Mouse (Mus musculus): ENCODE results near the gene Ttc39b. TPM values are rescaled to one million over a fixed set of nuclear protein-coding genes. Genes with fewer than 3 reads are reported as not detected.

Gene Ttc39b
- polyA plus RNA-seq (2014; fragmentation: Nextera tagmentation; extraction: Ambion mirVana) = 2.3 and 2.9 TPM in 2 replicates

DNA sequence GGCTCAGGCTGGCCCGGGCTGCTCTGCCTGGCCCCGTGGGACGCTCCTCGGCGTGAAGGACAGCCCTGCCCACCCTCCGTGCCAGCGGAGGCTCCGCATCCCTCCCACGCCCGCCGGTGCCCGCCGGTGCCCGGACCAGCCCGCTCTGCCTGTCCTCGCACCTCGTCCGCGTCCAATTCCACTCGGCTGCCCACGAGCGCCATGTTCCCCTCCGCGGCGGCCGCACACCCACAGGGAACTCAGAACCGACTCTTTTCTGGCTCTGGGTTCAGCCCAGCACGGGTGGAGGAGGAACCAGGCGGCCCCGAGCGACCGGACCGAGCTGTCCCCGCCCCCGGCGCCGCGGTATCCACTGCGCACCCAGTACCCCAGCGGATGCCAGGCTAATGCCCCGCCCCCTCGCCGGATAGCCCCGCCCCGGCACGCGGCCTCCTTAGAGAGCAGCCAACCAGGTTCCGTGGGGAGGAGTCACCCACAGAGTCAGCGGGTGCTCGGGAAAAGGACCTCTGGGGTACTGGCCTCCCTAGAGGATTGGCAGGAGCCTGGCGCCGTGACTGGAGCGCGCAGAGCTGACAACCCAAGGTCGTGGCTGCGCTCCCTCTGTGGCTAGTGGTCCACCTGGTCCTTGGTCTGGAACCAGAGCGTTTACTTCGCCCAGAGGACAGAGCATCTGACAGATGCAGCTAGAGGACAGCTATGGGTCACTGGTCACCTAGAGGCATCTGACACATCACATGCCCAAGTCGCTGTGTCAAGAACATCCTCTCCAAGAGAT is at the start of gene Ttc39b:
Ttc39b (minus strand) TSS at position 346 of the 775 bp plus-strand sequence.
- peak; percentile 95 for ATAC-seq (replicated peaks; ENCODE audit: insufficient number of reproducible peaks, low FRiP score, low TSS enrichment)
- Histone ChIP-seq H3K4me3 (ENCODE audit: low read depth, low read length) (peak within 1 kb of the TSS; percentile 68), H3K27me3 (ENCODE audit: control insufficient read depth, insufficient read depth, low read length) (no peaks in the 10 kb centered on the region), H3K36me3 (ENCODE audit: control insufficient read depth, insufficient read depth, low read length) (no peaks in the 10 kb centered on the region), H3K4me2 (peak within 1 kb of the TSS; percentile 100), H3K9me3 (replicated peaks; ENCODE audit: control insufficient read depth, low read length) (no peaks in the 10 kb centered on the region), H3K4me1 (ENCODE audit: control insufficient read depth, insufficient read depth, low read length) (no peaks in the 10 kb centered on the region), H3K9ac (ENCODE audit: low read depth, low read length) (peak within 1 kb of the TSS; percentile 65), H3K27ac (ENCODE audit: low read depth, low read length) (no peak within 1 kb of the TSS)
- 0% methylated on average over 59 of the region's 59 CpGs for WGBS (ENCODE audit: insufficient replicate concordance)

DNA sequence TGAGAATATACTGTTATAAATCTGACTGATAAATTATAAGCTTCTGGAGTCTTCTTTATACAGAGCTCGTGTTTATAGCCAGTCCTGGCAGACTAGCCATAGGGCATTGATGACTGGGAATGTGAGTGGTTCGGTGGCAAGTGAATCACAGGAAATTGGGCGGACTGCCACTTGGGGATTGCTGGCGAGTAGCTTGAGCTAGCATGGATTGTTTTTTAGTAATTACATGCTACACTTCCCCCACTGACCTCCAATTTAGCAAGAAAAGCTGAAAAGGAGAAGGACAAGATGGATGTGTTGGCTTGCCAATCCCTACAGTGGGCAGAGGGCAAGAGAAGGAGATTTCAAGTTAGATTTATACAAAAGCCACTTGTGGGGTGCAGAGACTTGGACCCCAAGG is 49.3 kb upstream of the Ttc39b start:
- H3K9ac ChIP-seq (ENCODE audit: low read depth, low read length) = no peak overlapping the region
- no peaks in the 10 kb centered on the region for H3K4me1 ChIP-seq (ENCODE audit: control insufficient read depth, insufficient read depth, low read length)
- 69% methylated on average over 4 of the region's 4 CpGs for WGBS (ENCODE audit: insufficient replicate concordance)
- no peak for ATAC-seq (replicated peaks; ENCODE audit: insufficient number of reproducible peaks, low FRiP score, low TSS enrichment)
- no peaks in the 10 kb centered on the region for H3K9me3 ChIP-seq (replicated peaks; ENCODE audit: control insufficient read depth, low read length)
- H3K4me2 ChIP-seq = no peak overlapping the region
- no peak overlapping the region for H3K4me3 ChIP-seq (ENCODE audit: low read depth, low read length)
- no peaks in the 10 kb centered on the region for H3K36me3 ChIP-seq (ENCODE audit: control insufficient read depth, insufficient read depth, low read length)
- H3K27me3 ChIP-seq (ENCODE audit: control insufficient read depth, insufficient read depth, low read length) = no peaks in the 10 kb centered on the region
- no peak overlapping the region for H3K27ac ChIP-seq (ENCODE audit: low read depth, low read length)

- Histone ChIP-seq H3K9ac (ENCODE audit: low read depth, low read length) (no peak overlapping the region), H3K9me3 (replicated peaks; ENCODE audit: control insufficient read depth, low read length) (peaks cover 8% of the 10 kb centered on the region; the same call in 1 of the 2 replicates), H3K36me3 (ENCODE audit: control insufficient read depth, insufficient read depth, low read length) (no peaks in the 10 kb centered on the region), H3K4me3 (ENCODE audit: low read depth, low read length) (no peak overlapping the region), H3K27ac (ENCODE audit: low read depth, low read length) (no peak overlapping the region), H3K4me2 (no peak overlapping the region), H3K4me1 (ENCODE audit: control insufficient read depth, insufficient read depth, low read length) (no peaks in the 10 kb centered on the region), H3K27me3 (ENCODE audit: control insufficient read depth, insufficient read depth, low read length) (no peaks in the 10 kb centered on the region)
- 76% methylated on average over 1 of the region's 1 CpGs for WGBS (ENCODE audit: insufficient replicate concordance)
- ATAC-seq (replicated peaks; ENCODE audit: insufficient number of reproducible peaks, low FRiP score, low TSS enrichment) = no peak
These were observed 33.7 kb upstream of the Ttc39b start for GRCm38 (mm10) chr4:83357738-83358137.

- H3K4me1 ChIP-seq (ENCODE audit: control insufficient read depth, insufficient read depth, low read length) = no peaks in the 10 kb centered on the region
- no peak overlapping the region for H3K4me2 ChIP-seq
- WGBS (ENCODE audit: insufficient replicate concordance) = 73% methylated on average over 2 of the region's 2 CpGs
- H3K9ac ChIP-seq (ENCODE audit: low read depth, low read length) = no peak overlapping the region
- no peaks in the 10 kb centered on the region for H3K36me3 ChIP-seq (ENCODE audit: control insufficient read depth, insufficient read depth, low read length)
- no peak overlapping the region for H3K27ac ChIP-seq (ENCODE audit: low read depth, low read length)
- H3K27me3 ChIP-seq (ENCODE audit: control insufficient read depth, insufficient read depth, low read length) = no peaks in the 10 kb centered on the region
- peaks cover 2% of the 10 kb centered on the region; the same call in 1 of the 2 replicates for H3K9me3 ChIP-seq (replicated peaks; ENCODE audit: control insufficient read depth, low read length)
- no peak for ATAC-seq (replicated peaks; ENCODE audit: insufficient number of reproducible peaks, low FRiP score, low TSS enrichment)
- H3K4me3 ChIP-seq (ENCODE audit: low read depth, low read length) = no peak overlapping the region
These were observed 30.7 kb upstream of the Ttc39b start for GRCm38 (mm10) chr4:83354786-83355185.

GRCm38 (mm10) chr4:83353949-83354348 is 29.9 kb upstream of the Ttc39b start:
- no peaks in the 10 kb centered on the region for H3K36me3 ChIP-seq (ENCODE audit: control insufficient read depth, insufficient read depth, low read length)
- peaks cover 2% of the 10 kb centered on the region; the same call in 1 of the 2 replicates for H3K9me3 ChIP-seq (replicated peaks; ENCODE audit: control insufficient read depth, low read length)
- no peak overlapping the region for H3K4me2 ChIP-seq
- no peak overlapping the region for H3K9ac ChIP-seq (ENCODE audit: low read depth, low read length)
- 49% methylated on average over 6 of the region's 6 CpGs for WGBS (ENCODE audit: insufficient replicate concordance)
- no peak for ATAC-seq (replicated peaks; ENCODE audit: insufficient number of reproducible peaks, low FRiP score, low TSS enrichment)
- no peak overlapping the region for H3K27ac ChIP-seq (ENCODE audit: low read depth, low read length)
- no peaks in the 10 kb centered on the region for H3K4me1 ChIP-seq (ENCODE audit: control insufficient read depth, insufficient read depth, low read length)
- H3K4me3 ChIP-seq (ENCODE audit: low read depth, low read length) = no peak overlapping the region
- H3K27me3 ChIP-seq (ENCODE audit: control insufficient read depth, insufficient read depth, low read length) = no peaks in the 10 kb centered on the region

- no peak overlapping the region for H3K9ac ChIP-seq (ENCODE audit: low read depth, low read length)
- 92% methylated on average over 12 of the region's 12 CpGs for WGBS (ENCODE audit: insufficient replicate concordance)
These were observed 29.2 kb upstream of the Ttc39b start for GRCm38 (mm10) chr4:83353276-83353675.

DNA sequence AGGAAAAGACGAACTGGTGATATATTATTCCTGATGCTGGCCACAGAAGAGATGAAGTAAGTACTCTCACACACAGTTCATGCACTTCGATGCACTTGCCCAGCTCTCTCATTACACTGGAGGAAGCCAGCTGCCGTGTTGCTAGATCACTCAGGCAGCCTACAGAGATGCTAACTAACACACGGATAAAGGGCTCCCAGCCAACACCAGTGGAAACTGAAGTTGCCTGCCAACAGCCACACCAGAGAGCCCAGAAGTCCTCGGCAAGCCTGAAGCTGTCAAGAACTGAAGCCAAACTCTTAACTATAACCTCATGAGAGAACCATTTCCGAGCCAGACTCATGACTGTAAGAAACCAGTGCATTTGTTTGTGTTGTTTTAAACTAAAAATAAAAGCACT is 26.7 kb upstream of the Ttc39b start:
- no peak overlapping the region for H3K4me2 ChIP-seq
- no peaks in the 10 kb centered on the region for H3K36me3 ChIP-seq (ENCODE audit: control insufficient read depth, insufficient read depth, low read length)
- no peaks in the 10 kb centered on the region for H3K27me3 ChIP-seq (ENCODE audit: control insufficient read depth, insufficient read depth, low read length)
- no peak for ATAC-seq (replicated peaks; ENCODE audit: insufficient number of reproducible peaks, low FRiP score, low TSS enrichment)
- no peak overlapping the region for H3K27ac ChIP-seq (ENCODE audit: low read depth, low read length)
- H3K4me3 ChIP-seq (ENCODE audit: low read depth, low read length) = no peak overlapping the region
- no peaks in the 10 kb centered on the region for H3K9me3 ChIP-seq (replicated peaks; ENCODE audit: control insufficient read depth, low read length)
- H3K9ac ChIP-seq (ENCODE audit: low read depth, low read length) = no peak overlapping the region
- no peaks in the 10 kb centered on the region for H3K4me1 ChIP-seq (ENCODE audit: control insufficient read depth, insufficient read depth, low read length)
- 53% methylated on average over 6 of the region's 6 CpGs for whole genome bisulfite sequencing (ENCODE audit: insufficient replicate concordance)

More at GRCm38 (mm10) chr4:83353276-83353675, 29.2 kb upstream of the Ttc39b start:
- no peak overlapping the region for H3K4me2 ChIP-seq
- no peaks in the 10 kb centered on the region for H3K27me3 ChIP-seq (ENCODE audit: control insufficient read depth, insufficient read depth, low read length)
- ATAC-seq (replicated peaks; ENCODE audit: insufficient number of reproducible peaks, low FRiP score, low TSS enrichment) = no peak
- H3K9me3 ChIP-seq (replicated peaks; ENCODE audit: control insufficient read depth, low read length) = peaks cover 2% of the 10 kb centered on the region; the same call in 1 of the 2 replicates
- H3K36me3 ChIP-seq (ENCODE audit: control insufficient read depth, insufficient read depth, low read length) = no peaks in the 10 kb centered on the region
- no peaks in the 10 kb centered on the region for H3K4me1 ChIP-seq (ENCODE audit: control insufficient read depth, insufficient read depth, low read length)
- no peak overlapping the region for H3K27ac ChIP-seq (ENCODE audit: low read depth, low read length)
- no peak overlapping the region for H3K4me3 ChIP-seq (ENCODE audit: low read depth, low read length)

GRCm38 (mm10) chr4:83348970-83349369 is 24.9 kb upstream of the Ttc39b start:
- no peaks in the 10 kb centered on the region for H3K4me1 ChIP-seq (ENCODE audit: control insufficient read depth, insufficient read depth, low read length)

GRCm38 (mm10) chr4:83343895-83344294 is 19.8 kb upstream of the Ttc39b start:
- Histone ChIP-seq H3K27ac (ENCODE audit: low read depth, low read length) (no peak overlapping the region), H3K4me1 (ENCODE audit: control insufficient read depth, insufficient read depth, low read length) (no peaks in the 10 kb centered on the region), H3K36me3 (ENCODE audit: control insufficient read depth, insufficient read depth, low read length) (no peaks in the 10 kb centered on the region), H3K9ac (ENCODE audit: low read depth, low read length) (no peak overlapping the region), H3K9me3 (replicated peaks; ENCODE audit: control insufficient read depth, low read length) (no peaks in the 10 kb centered on the region), H3K4me3 (ENCODE audit: low read depth, low read length) (no peak overlapping the region), H3K27me3 (ENCODE audit: control insufficient read depth, insufficient read depth, low read length) (no peaks in the 10 kb centered on the region), H3K4me2 (no peak overlapping the region)
- no peak for ATAC-seq (replicated peaks; ENCODE audit: insufficient number of reproducible peaks, low FRiP score, low TSS enrichment)
- 65% methylated on average over 2 of the region's 2 CpGs for WGBS (ENCODE audit: insufficient replicate concordance)

More at GRCm38 (mm10) chr4:83348970-83349369, 24.9 kb upstream of the Ttc39b start:
- Histone ChIP-seq H3K4me2 (no peak overlapping the region), H3K9ac (ENCODE audit: low read depth, low read length) (no peak overlapping the region), H3K36me3 (ENCODE audit: control insufficient read depth, insufficient read depth, low read length) (no peaks in the 10 kb centered on the region), H3K4me3 (ENCODE audit: low read depth, low read length) (no peak overlapping the region), H3K9me3 (replicated peaks; ENCODE audit: control insufficient read depth, low read length) (no peaks in the 10 kb centered on the region), H3K27me3 (ENCODE audit: control insufficient read depth, insufficient read depth, low read length) (no peaks in the 10 kb centered on the region), H3K27ac (ENCODE audit: low read depth, low read length) (no peak overlapping the region)
- 93% methylated on average over 1 of the region's 1 CpGs for WGBS (ENCODE audit: insufficient replicate concordance)
- ATAC-seq (replicated peaks; ENCODE audit: insufficient number of reproducible peaks, low FRiP score, low TSS enrichment) = no peak
